Mouse (Mus musculus) intestine, embryonic 15.5 days (tissue): ENCODE data around the gene Efcab11. TPM values are rescaled to one million over a fixed set of nuclear protein-coding genes. Genes with fewer than 3 reads are reported as not detected.
A peak's percentile ranks its signal among the peaks of the same experiment; 100 is the strongest.

Experiments
- ATAC-seq: fragments of 200-750 bp; cut with Nextera tagmentation; 2 replicates; pipeline ENCODE4 v1.8.0; 2017; ENCODE audit warnings: moderate TSS enrichment, moderate library complexity
- H3K27ac ChIP-seq: fragments of 300-500 bp; sonication (generic); 2 replicates; pipeline ENCODE4 v1.5.1; 2015; ENCODE audit warnings: mild to moderate bottlenecking, inconsistent platforms
- H3K27me3 ChIP-seq: fragments of 300-500 bp; sonication (generic); replicated peaks from 2 replicates; pipeline ENCODE4 v1.6.1; 2015; ENCODE audit warnings: inconsistent platforms
- H3K36me3 ChIP-seq: fragments of 300-500 bp; sonication (generic); 2 replicates; pipeline ENCODE4 v1.6.1; 2015; ENCODE audit warnings: inconsistent platforms
- H3K4me1 ChIP-seq: fragments of 300-500 bp; sonication (generic); replicated peaks from 2 replicates; pipeline ENCODE4 v1.6.1; 2015; ENCODE audit warnings: inconsistent platforms
- H3K4me2 ChIP-seq: fragments of 300-500 bp; sonication (generic); replicated peaks from 2 replicates; pipeline ENCODE4 v1.6.1; 2015; ENCODE audit warnings: mild to moderate bottlenecking, inconsistent platforms
- H3K4me3 ChIP-seq: fragments of 300-500 bp; sonication (generic); replicated peaks from 2 replicates; pipeline ENCODE4 v1.5.1; 2015; ENCODE audit warnings: inconsistent platforms
- H3K9ac ChIP-seq: fragments of 300-500 bp; sonication (generic); 2 replicates; pipeline ENCODE4 v1.6.1; 2015; ENCODE audit warnings: inconsistent platforms
- H3K9me3 ChIP-seq: fragments of 300-500 bp; sonication (generic); 2 replicates; pipeline ENCODE4 v1.6.1; 2016; ENCODE audit warnings: inconsistent platforms
- WGBS: fragments of 180-500 bp; shearing (Covaris S2); methylation state at CpG from one replicate; pipeline ENCODE4 v1.1.7; 2015; 5-methylcytosine and 5-hydroxymethylcytosine counted together
- polyA plus RNA-seq: library from polyadenylated mRNA; unstranded; fragments of >200 nt; fragmentation: Nextera tagmentation; extraction: Ambion mirVana; gene quantifications from 2 replicates; pipeline ENCODE4 v1.2.1, GENCODE M21; 2015

Gene Efcab11
- polyA plus RNA-seq, 1 experiment from 2014 or later = 10.2 TPM

GRCm38 (mm10) chr12:99681681-99682080, 202.6 kb downstream of the Efcab11 start:
- WGBS = 51% methylated on average over 4 of the region's 4 CpGs
- Histone ChIP-seq H3K27ac (no peak overlapping the region), H3K9ac (no peak overlapping the region), H3K27me3 (no peaks in the 10 kb centered on the region), H3K4me1 (no peaks in the 10 kb centered on the region), H3K36me3 (no peaks in the 10 kb centered on the region), H3K4me2 (no peak overlapping the region), H3K9me3 (no peaks in the 10 kb centered on the region), H3K4me3 (no peak overlapping the region)
- no peak for ATAC-seq

- H3K27ac ChIP-seq = no peak overlapping the region
- no peak overlapping the region for H3K4me2 ChIP-seq
- 0 out of 2 replicates have a peak, but pooled peaks cover 3% of the 10 kb centered on the region for H3K4me1 ChIP-seq
- WGBS = 77% methylated on average over 4 of the region's 4 CpGs
- no peaks in the 10 kb centered on the region for H3K36me3 ChIP-seq
- no peaks in the 10 kb centered on the region for H3K9me3 ChIP-seq
- no peaks in the 10 kb centered on the region for H3K27me3 ChIP-seq
- ATAC-seq = no peak
- H3K9ac ChIP-seq = no peak overlapping the region
- H3K4me3 ChIP-seq = no peak overlapping the region
Observed at GRCm38 (mm10) chr12:99671866-99672191, 212.4 kb downstream of the Efcab11 start.

GRCm38 (mm10) chr12:99671162-99671865, 212.9 kb downstream of the Efcab11 start:
- Histone ChIP-seq H3K4me1 (0 out of 2 replicates have a peak, but pooled peaks cover 3% of the 10 kb centered on the region), H3K27me3 (no peaks in the 10 kb centered on the region), H3K36me3 (no peaks in the 10 kb centered on the region), H3K9ac (no peak overlapping the region), H3K9me3 (no peaks in the 10 kb centered on the region), H3K4me3 (no peak overlapping the region), H3K27ac (no peak overlapping the region), H3K4me2 (no peak overlapping the region)
- 53% methylated on average over 12 of the region's 12 CpGs for WGBS
- 0 out of 2 replicates have a peak, but pooled peaks have one; percentile 17 for ATAC-seq

DNA sequence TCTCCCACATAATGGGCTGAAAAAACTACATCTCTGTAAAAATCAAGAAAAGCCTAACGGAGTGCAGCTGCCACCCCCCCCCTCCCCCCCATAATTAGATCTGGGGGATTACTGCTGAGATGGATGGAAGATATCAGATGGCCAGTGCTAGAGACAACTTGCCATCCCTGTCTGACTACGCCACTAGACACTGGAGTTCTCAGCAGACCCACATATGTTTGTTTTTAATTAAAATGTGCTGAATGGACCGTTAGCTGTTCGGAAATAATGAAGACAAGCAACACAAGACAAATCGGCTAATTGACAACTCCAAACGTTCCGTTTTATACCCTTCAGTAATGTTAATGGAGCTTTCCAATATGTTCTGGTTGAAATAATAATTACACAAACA, 213.5 kb downstream of the Efcab11 start:
- ATAC-seq = no peak
- no peak overlapping the region for H3K4me3 ChIP-seq
- no peak overlapping the region for H3K4me2 ChIP-seq

DNA sequence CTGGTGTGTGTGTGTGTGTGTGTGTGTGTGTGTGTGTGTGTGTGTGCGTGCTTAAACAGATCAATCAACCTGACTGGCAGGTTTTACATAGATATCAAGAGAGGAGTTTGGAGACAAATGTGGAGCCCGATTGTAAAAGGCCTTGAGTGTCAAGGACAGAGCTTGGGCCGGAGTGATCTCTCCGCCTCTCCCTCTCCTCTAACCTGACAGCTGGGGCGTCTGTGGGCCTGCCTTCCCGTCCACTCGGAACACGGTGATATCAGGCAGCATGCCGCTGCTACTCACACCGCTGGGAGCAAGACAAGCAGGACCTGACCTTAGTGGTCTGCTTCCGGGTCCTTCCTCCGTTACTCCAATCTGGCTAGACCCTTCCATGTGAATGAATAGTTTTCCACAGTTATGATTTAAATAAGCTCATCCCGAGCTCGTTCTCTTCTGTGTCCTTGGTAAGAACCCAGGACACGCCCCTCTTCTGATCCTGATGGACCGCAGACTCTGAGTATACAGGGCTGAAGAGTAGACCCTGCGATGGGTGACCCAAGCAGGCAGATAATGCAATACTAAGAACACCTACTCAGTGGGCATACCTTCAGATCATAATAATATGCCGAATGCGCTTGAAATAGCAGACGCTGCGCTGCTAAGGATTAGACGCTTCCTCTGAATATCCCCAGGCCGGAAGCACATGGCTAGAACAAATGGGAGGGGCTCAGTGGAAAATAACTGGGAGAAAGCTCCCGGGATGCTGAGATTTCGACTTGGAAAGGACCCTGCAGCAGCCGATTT, 214.1 kb downstream of the Efcab11 start:
- Histone ChIP-seq H3K27me3 (no peaks in the 10 kb centered on the region), H3K9me3 (no peaks in the 10 kb centered on the region), H3K9ac (no peak overlapping the region), H3K36me3 (no peaks in the 10 kb centered on the region), H3K27ac (no peak overlapping the region), H3K4me1 (0 out of 2 replicates have a peak, but pooled peaks cover 3% of the 10 kb centered on the region), H3K4me3 (no peak overlapping the region), H3K4me2 (peak overlapping the region; percentile 22; the same call in 1 of the 2 replicates)
- no peak for ATAC-seq
- 60% methylated on average over 26 of the region's 26 CpGs for WGBS

More for the DNA sequence above, 213.5 kb downstream of the Efcab11 start:
- WGBS = 76% methylated on average over 7 of the region's 7 CpGs
- H3K27ac ChIP-seq = no peak overlapping the region
- H3K36me3 ChIP-seq = no peaks in the 10 kb centered on the region
- H3K9ac ChIP-seq = no peak overlapping the region
- H3K27me3 ChIP-seq = no peaks in the 10 kb centered on the region
- 0 out of 2 replicates have a peak, but pooled peaks cover 3% of the 10 kb centered on the region for H3K4me1 ChIP-seq
- H3K9me3 ChIP-seq = no peaks in the 10 kb centered on the region

DNA sequence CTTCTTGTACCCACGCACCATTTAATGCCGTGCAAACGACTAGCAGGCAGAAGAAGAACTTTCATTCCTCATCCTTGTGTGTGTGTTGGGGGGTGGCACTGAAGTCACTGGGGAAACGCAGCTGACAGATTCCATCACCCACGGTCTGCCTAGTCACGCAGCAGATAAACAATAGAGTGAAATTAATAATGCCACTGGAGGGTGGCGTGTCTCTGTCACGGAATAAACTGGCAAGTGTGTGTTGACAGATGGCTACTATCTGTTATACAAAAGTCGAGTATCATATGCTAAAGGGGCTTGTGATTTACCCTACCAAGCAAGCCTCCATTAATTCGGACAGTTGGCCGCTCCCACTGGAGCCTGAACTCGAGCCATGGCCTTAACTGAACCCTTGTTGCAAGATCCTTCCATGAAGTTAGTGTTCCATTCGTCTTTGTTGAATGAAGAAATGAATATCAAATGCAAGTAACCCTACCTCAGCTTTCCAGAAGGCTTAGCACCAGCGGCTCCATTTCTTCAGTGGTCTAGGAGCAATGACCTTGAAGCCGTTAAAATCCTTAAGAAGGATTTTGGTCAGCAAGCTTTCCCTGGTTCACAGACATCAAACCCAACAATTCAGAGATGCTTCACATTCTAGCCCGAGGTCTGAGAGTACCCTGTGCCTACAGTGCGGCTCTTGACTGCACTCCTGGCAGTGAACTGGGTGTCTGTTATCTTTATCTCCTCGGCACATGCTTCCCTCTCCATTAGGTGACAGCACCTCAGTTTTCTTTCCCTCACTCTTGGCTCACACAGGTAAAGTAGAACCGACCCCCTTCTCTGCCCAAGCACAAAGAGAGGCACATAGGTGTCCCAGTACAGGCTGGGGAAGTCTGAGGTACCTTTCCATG, 229.0 kb downstream of the Efcab11 start:
- no peaks in the 10 kb centered on the region for H3K4me1 ChIP-seq
- H3K4me3 ChIP-seq = no peak overlapping the region
- H3K9ac ChIP-seq = no peak overlapping the region
- no peak overlapping the region for H3K4me2 ChIP-seq
- H3K36me3 ChIP-seq = no peaks in the 10 kb centered on the region
- H3K9me3 ChIP-seq = no peaks in the 10 kb centered on the region
- H3K27ac ChIP-seq = no peak overlapping the region
- H3K27me3 ChIP-seq = no peaks in the 10 kb centered on the region
- ATAC-seq = no peak
- WGBS = 82% methylated on average over 19 of the region's 19 CpGs

- ATAC-seq = no peak
- H3K9ac ChIP-seq = no peak overlapping the region
- H3K27ac ChIP-seq = no peak overlapping the region
- H3K36me3 ChIP-seq = no peaks in the 10 kb centered on the region
- H3K4me2 ChIP-seq = no peak overlapping the region
- H3K4me3 ChIP-seq = no peak overlapping the region
- H3K4me1 ChIP-seq = no peaks in the 10 kb centered on the region
- H3K27me3 ChIP-seq = no peaks in the 10 kb centered on the region
- WGBS = 61% methylated on average over 6 of the region's 6 CpGs
- no peaks in the 10 kb centered on the region for H3K9me3 ChIP-seq
Observed at GRCm38 (mm10) chr12:99652459-99652858, 231.8 kb downstream of the Efcab11 start.

DNA sequence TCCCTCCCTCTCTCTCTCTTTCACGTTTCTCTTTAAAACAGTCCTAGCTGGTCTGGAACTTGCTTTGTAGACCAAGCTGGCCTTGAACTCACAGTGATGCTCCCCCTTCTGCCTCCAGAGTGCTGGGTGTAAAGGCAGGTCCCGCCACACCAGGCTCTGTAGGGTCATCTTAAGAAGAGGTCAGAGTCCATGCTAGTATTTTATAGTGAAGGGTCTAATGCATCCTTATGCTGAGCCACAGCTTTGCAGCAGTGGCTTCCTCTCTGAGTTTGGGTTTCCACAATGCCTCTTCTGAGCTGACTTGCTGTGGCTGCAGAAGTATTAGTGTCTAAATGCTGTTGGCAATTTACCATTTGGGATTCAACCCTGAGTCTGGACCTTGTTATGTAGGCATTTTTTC, 234.5 kb downstream of the Efcab11 start:
- no peak for ATAC-seq
- H3K9me3 ChIP-seq = no peaks in the 10 kb centered on the region
- H3K4me1 ChIP-seq = no peaks in the 10 kb centered on the region
- H3K27ac ChIP-seq = no peak overlapping the region
- 49% methylated on average over 2 of the region's 2 CpGs for WGBS
- no peak overlapping the region for H3K4me3 ChIP-seq
- no peaks in the 10 kb centered on the region for H3K27me3 ChIP-seq
- H3K9ac ChIP-seq = no peak overlapping the region
- H3K4me2 ChIP-seq = no peak overlapping the region
- no peaks in the 10 kb centered on the region for H3K36me3 ChIP-seq

GRCm38 (mm10) chr12:99648781-99649180, 235.5 kb downstream of the Efcab11 start:
- H3K27ac ChIP-seq = no peak overlapping the region
- H3K9ac ChIP-seq = no peak overlapping the region
- H3K4me1 ChIP-seq = no peaks in the 10 kb centered on the region
- H3K9me3 ChIP-seq = no peaks in the 10 kb centered on the region
- 84% methylated on average over 2 of the region's 2 CpGs for WGBS
- H3K4me2 ChIP-seq = no peak overlapping the region
- H3K36me3 ChIP-seq = no peaks in the 10 kb centered on the region
- ATAC-seq = no peak
- H3K4me3 ChIP-seq = no peak overlapping the region
- no peaks in the 10 kb centered on the region for H3K27me3 ChIP-seq

- no peak overlapping the region for H3K4me3 ChIP-seq
- WGBS = 88% methylated on average over 11 of the region's 11 CpGs
- H3K27ac ChIP-seq = no peak overlapping the region
- H3K9me3 ChIP-seq = no peaks in the 10 kb centered on the region
- no peak for ATAC-seq
- H3K4me2 ChIP-seq = no peak overlapping the region
- no peaks in the 10 kb centered on the region for H3K36me3 ChIP-seq
- no peaks in the 10 kb centered on the region for H3K27me3 ChIP-seq
- no peaks in the 10 kb centered on the region for H3K4me1 ChIP-seq
- H3K9ac ChIP-seq = no peak overlapping the region
Observed at GRCm38 (mm10) chr12:99646556-99647354, 237.5 kb downstream of the Efcab11 start.

DNA sequence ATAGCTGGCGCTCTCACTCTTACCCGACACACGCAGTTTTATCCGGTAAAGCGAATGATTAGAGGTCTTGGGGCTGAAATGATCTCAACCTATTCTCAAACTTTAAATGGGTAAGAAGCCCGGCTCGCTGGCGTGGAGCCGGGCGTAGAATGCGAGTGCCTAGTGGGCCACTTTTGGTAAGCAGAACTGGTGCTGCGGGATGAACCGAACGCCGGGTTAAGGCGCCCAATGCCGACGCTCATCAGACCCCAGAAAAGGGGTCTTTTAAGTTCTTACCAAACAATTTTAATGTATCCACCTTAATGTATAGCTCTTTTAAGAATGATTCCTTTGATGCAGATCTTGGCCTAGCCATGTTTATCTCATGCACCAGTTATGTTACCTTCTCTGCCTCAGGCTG, 238.8 kb downstream of the Efcab11 start:
- Histone ChIP-seq H3K27me3 (no peaks in the 10 kb centered on the region), H3K27ac (no peak overlapping the region), H3K9me3 (no peaks in the 10 kb centered on the region), H3K36me3 (no peaks in the 10 kb centered on the region), H3K9ac (no peak overlapping the region), H3K4me1 (no peaks in the 10 kb centered on the region), H3K4me2 (no peak overlapping the region), H3K4me3 (no peak overlapping the region)
- peak; percentile 78 for ATAC-seq
- 93% methylated on average over 18 of the region's 18 CpGs for WGBS
